Mouse (Mus musculus): ENCODE results near the gene Hyal3. TPM values are rescaled to one million over a fixed set of nuclear protein-coding genes. Genes with fewer than 3 reads are reported as not detected.

Gene Hyal3
- total RNA-seq (2021) = under 1 TPM; 0.66 to 0.78 TPM
- long read RNA-seq, experiment 1, partial matches to known transcripts = 0 of 2 reads
- long read RNA-seq, experiment 1, other reads (novel, unspliced or antisense) = 2 of 2 reads
- long read RNA-seq, experiment 2, partial matches to known transcripts = 0 of 2 reads
- long read RNA-seq, experiment 2, other reads (novel, unspliced or antisense) = 2 of 2 reads

GRCm38 (mm10) chr9:107580501-107581317 lies at the start of gene Hyal3:
Gene Hyal3, plus strand, starts transcription at chr9:107580818.
- DNase-seq (ENCODE audit: low spot score in 2 of 2) = peak; percentile 65 to 88

GRCm38 (mm10) chr9:107533791-107534407 lies 46.7 kb upstream of the Hyal3 start, which contains the start of gene Tmem115:
Gene Tmem115, plus strand, starts transcription at chr9:107533945.
- peak; percentile 80 to 88 for DNase-seq (ENCODE audit: low spot score in 2 of 2)

GRCm38 (mm10) chr9:107534408-107535202 lies 46.0 kb upstream of the Hyal3 start:
- peak in 1 of 2 experiments; percentile 57 for DNase-seq (ENCODE audit: low spot score in 2 of 2)

GRCm38 (mm10) chr9:107538231-107538630 lies 42.4 kb upstream of the Hyal3 start:
- DNase-seq (ENCODE audit: low spot score in 2 of 2) = no peak

GRCm38 (mm10) chr9:107538711-107539110 lies 41.9 kb upstream of the Hyal3 start:
- DNase-seq (ENCODE audit: low spot score in 2 of 2) = no peak

- DNase-seq (ENCODE audit: low spot score in 2 of 2) = no peak
Measured at GRCm38 (mm10) chr9:107539940-107540339, 40.7 kb upstream of the Hyal3 start.

- DNase-seq (ENCODE audit: low spot score in 2 of 2) = no peak
Measured at GRCm38 (mm10) chr9:107540420-107540819, 40.2 kb upstream of the Hyal3 start.

GRCm38 (mm10) chr9:107541005-107541404 lies 39.6 kb upstream of the Hyal3 start:
- no peak for DNase-seq (ENCODE audit: low spot score in 2 of 2)

- DNase-seq (ENCODE audit: low spot score in 2 of 2) = peak; percentile 83 to 92
Measured at GRCm38 (mm10) chr9:107541474-107542351, 38.9 kb upstream of the Hyal3 start, which contains the start of the genes Cyb561d2 and Nprl2. Gene Cyb561d2, minus strand, starts transcription at chr9:107542193. Gene Nprl2, plus strand, starts transcription at chr9:107542226.

GRCm38 (mm10) chr9:107542352-107542686 lies 38.3 kb upstream of the Hyal3 start:
- no peak for DNase-seq (ENCODE audit: low spot score in 2 of 2)

GRCm38 (mm10) chr9:107542721-107543120 lies 37.9 kb upstream of the Hyal3 start:
- no peak for DNase-seq (ENCODE audit: low spot score in 2 of 2)

- no peak for DNase-seq (ENCODE audit: low spot score in 2 of 2)
Measured at GRCm38 (mm10) chr9:107543299-107543698, 37.3 kb upstream of the Hyal3 start.

GRCm38 (mm10) chr9:107544196-107544700 lies 36.4 kb upstream of the Hyal3 start:
- no peak for DNase-seq (ENCODE audit: low spot score in 2 of 2)

GRCm38 (mm10) chr9:107544729-107545128 lies 35.9 kb upstream of the Hyal3 start:
- no peak for DNase-seq (ENCODE audit: low spot score in 2 of 2)

- DNase-seq (ENCODE audit: low spot score in 2 of 2) = no peak
Measured at GRCm38 (mm10) chr9:107545199-107545598, 35.4 kb upstream of the Hyal3 start.

GRCm38 (mm10) chr9:107545602-107546001 lies 35.0 kb upstream of the Hyal3 start:
- DNase-seq (ENCODE audit: low spot score in 2 of 2) = peak; percentile 68 to 78

GRCm38 (mm10) chr9:107547026-107547425 lies 33.6 kb upstream of the Hyal3 start, which contains the start of gene Zmynd10:
Gene Zmynd10, plus strand, starts transcription at chr9:107547298.
- DNase-seq (ENCODE audit: low spot score in 2 of 2) = peak; percentile 72 to 91

- DNase-seq (ENCODE audit: low spot score in 2 of 2) = no peak
Measured at GRCm38 (mm10) chr9:107547957-107548356, 32.7 kb upstream of the Hyal3 start.

- DNase-seq (ENCODE audit: low spot score in 2 of 2) = no peak
Measured at GRCm38 (mm10) chr9:107548820-107549219, 31.8 kb upstream of the Hyal3 start.

All from gastrocnemius, postnatal 4 days (tissue).